Mouse (Mus musculus) colon, adult 2 months (tissue): ENCODE data around the gene Lmo2. TPM values are rescaled to one million over a fixed set of nuclear protein-coding genes. Genes with fewer than 3 reads are reported as not detected.

Experiments
- polyA plus RNA-seq: library from polyadenylated mRNA; depleted of rRNA; stranded (reverse); fragments of >200 nt; gene quantifications from 2 replicates; pipeline ENCODE4 v1.2.3, GENCODE M21; 2012; rRNA removed

The Lmo2 gene
- polyA plus RNA-seq, result 11.8 and 12.7 TPM in 2 replicates

GRCm38 (mm10) chr2:103957649-103958546, at the start of gene Lmo2:
TSS of gene Lmo2 (plus strand) at chr2:103957986.

GRCm38 (mm10) chr2:104027458-104028138, 69.8 kb downstream of the Lmo2 start, which contains the start of gene Fbxo3:
TSS of gene Fbxo3 (plus strand) at chr2:104027721.

GRCm38 (mm10) chr2:104028139-104028723, 70.4 kb downstream of the Lmo2 start, which contains the start of gene 4931422A03Rik:
TSS of gene 4931422A03Rik (minus strand) at chr2:104028361.

Other genes with a start within 250 kb of the Lmo2 start
- gene Nat10, start 196.7 kb upstream of the Lmo2 start, polyA plus RNA-seq, result 25.5 and 32.9 TPM in 2 replicates
- 98.1 and 115 TPM in 2 replicates for gene Caprin1, start 160.3 kb upstream of the Lmo2 start, polyA plus RNA-seq
- gene Fbxo3, start 69.7 kb downstream of the Lmo2 start, polyA plus RNA-seq, result 7.7 and 9.1 TPM in 2 replicates
- gene 4931422A03Rik, start 70.4 kb downstream of the Lmo2 start, polyA plus RNA-seq, result not detected in 2 replicates
- not detected in 2 replicates for gene Gm10912, start 107.8 kb downstream of the Lmo2 start, polyA plus RNA-seq
- gene Gm10799, start 110.6 kb downstream of the Lmo2 start, polyA plus RNA-seq, result not detected in 2 replicates
- 1.2 and 2.2 TPM in 2 replicates for gene Cd59b, start 111.9 kb downstream of the Lmo2 start, polyA plus RNA-seq
- gene Cd59a, start 137.8 kb downstream of the Lmo2 start, polyA plus RNA-seq, result 5.9 and 6.8 TPM in 2 replicates
- 0.20 TPM in 1 of 2 replicates, not detected in the other for gene A930018P22Rik, start 164.8 kb downstream of the Lmo2 start, polyA plus RNA-seq